Mouse (Mus musculus) heart, postnatal 0 days (tissue): ENCODE measurements around the gene Slc29a1.

Source experiments
- CTCF ChIP-seq: IDR thresholded peaks from 2 replicates; pipeline ENCODE4 v1.5.1; 2016; ENCODE audit warnings: antibody characterized with exemption, control low read depth, low read depth
- EP300 ChIP-seq: IDR thresholded peaks from 2 replicates; pipeline ENCODE4 v1.6.1; 2016; ENCODE audit warnings: antibody characterized with exemption, low read depth

- TF ChIP-seq CTCF: no peak
- no peak for TF ChIP-seq EP300
These were observed 18.2 kb upstream of the Slc29a1 start for GRCm38 (mm10) chr17:45617655-45618054.
